Mouse (Mus musculus) heart, embryonic 10.5 days (tissue): Measurements from ENCODE around the gene Zfp715. TPM values are rescaled to one million over a fixed set of nuclear protein-coding genes. Genes with fewer than 3 reads are reported as not detected.
"Not testable (repeated sequence)": the region's sequence is repeated elsewhere in the genome, so short reads cannot be mapped to it uniquely, and the experiment has no call there.

ENCODE experiments used
- DNase-seq: peaks from one replicate; pipeline ENCODE4 v3.0.0-alpha.2; 2017; ENCODE audit warnings: low spot score
- H3K27ac ChIP-seq: fragments of 300-500 bp; sonication (generic); 2 replicates; pipeline ENCODE4 v1.5.1; 2016; ENCODE audit warnings: mild to moderate bottlenecking
- H3K27me3 ChIP-seq: fragments of 300-500 bp; sonication (generic); 2 replicates; pipeline ENCODE4 v1.6.1; 2016; ENCODE audit warnings: mild to moderate bottlenecking; ENCODE audit not compliant: poor library complexity, insufficient read depth, severe bottlenecking
- H3K36me3 ChIP-seq: fragments of 300-500 bp; sonication (generic); 2 replicates; pipeline ENCODE4 v1.6.1; 2016; ENCODE audit warnings: mild to moderate bottlenecking, moderate library complexity
- H3K4me1 ChIP-seq: fragments of 300-500 bp; sonication (generic); 2 replicates; pipeline ENCODE4 v1.6.1; 2016; ENCODE audit warnings: mild to moderate bottlenecking
- H3K4me3 ChIP-seq: fragments of 300-500 bp; sonication (generic); 2 replicates; pipeline ENCODE4 v1.5.1; 2016; ENCODE audit warnings: mild to moderate bottlenecking, moderate library complexity
- H3K9me3 ChIP-seq: fragments of 300-500 bp; sonication (generic); 2 replicates; pipeline ENCODE4 v1.6.1; 2016; ENCODE audit warnings: mild to moderate bottlenecking, moderate library complexity
- WGBS: fragments of 180-500 bp; shearing (Covaris S2); methylation state at CpG from one replicate; pipeline ENCODE4 v1.1.7; 2016; 5-methylcytosine and 5-hydroxymethylcytosine counted together
- polyA plus RNA-seq: library from polyadenylated mRNA; unstranded; fragments of >200 nt; fragmentation: Nextera tagmentation; extraction: Ambion mirVana; gene quantifications from 2 replicates; pipeline ENCODE4 v1.2.1, GENCODE M21; 2016

Zfp715 gene
- polyA plus RNA-seq = 9.1 and 9.5 TPM in 2 replicates

GRCm38 (mm10) chr7:43313013-43313428, at the start of gene Zfp715:
Zfp715 (minus strand) TSS chr7:43313294.
- Histone ChIP-seq H3K9me3 (no peaks in the 10 kb centered on the region), H3K27ac (peak within 1 kb of the TSS; percentile 90), H3K4me1 (peaks cover 15% of the 10 kb centered on the region), H3K4me3 (peak within 1 kb of the TSS; percentile 90), H3K36me3 (peaks cover 22% of the 10 kb centered on the region), H3K27me3 (no peaks in the 10 kb centered on the region)
- under 1% methylated on average over 33 of the region's 33 CpGs for WGBS
- DNase-seq = peak; percentile 96

GRCm38 (mm10) chr7:43362021-43362420, 48.9 kb upstream of the Zfp715 start:
- no peaks in the 10 kb centered on the region for H3K9me3 ChIP-seq
- no peaks in the 10 kb centered on the region for H3K36me3 ChIP-seq
- no peak overlapping the region for H3K27ac ChIP-seq
- no peaks in the 10 kb centered on the region for H3K27me3 ChIP-seq
- no peaks in the 10 kb centered on the region for H3K4me1 ChIP-seq
- 71% methylated on average over 4 of the region's 4 CpGs for WGBS
- DNase-seq = no peak
- H3K4me3 ChIP-seq = no peak overlapping the region

DNA sequence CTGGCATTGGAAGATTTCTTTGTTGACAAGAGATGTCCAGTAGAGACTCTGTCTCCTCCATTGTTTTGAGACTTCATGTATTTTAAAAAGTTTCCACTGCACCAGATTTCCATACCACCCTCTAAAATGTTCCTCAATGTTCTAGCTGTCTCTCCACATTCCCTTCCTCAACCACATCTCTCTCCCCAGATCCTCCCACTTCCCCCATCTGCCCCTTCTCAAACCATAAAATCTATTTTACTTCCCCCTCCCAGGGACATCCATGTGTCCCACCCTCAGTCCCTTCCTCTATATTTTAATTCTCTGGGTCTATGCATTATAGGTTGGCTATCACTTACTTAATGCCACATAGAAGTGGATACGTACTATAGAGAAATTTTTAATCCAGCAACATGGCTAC, 48.3 kb upstream of the Zfp715 start:
- Histone ChIP-seq H3K27ac (no peak overlapping the region), H3K4me3 (no peak overlapping the region), H3K4me1 (no peaks in the 10 kb centered on the region), H3K36me3 (no peaks in the 10 kb centered on the region), H3K27me3 (no peaks in the 10 kb centered on the region), H3K9me3 (no peaks in the 10 kb centered on the region)
- 71% methylated on average over 1 of the region's 1 CpGs for WGBS
- no peak for DNase-seq

GRCm38 (mm10) chr7:43358556-43358955, 45.5 kb upstream of the Zfp715 start:
- no peaks in the 10 kb centered on the region for H3K36me3 ChIP-seq
- H3K4me3 ChIP-seq = no peak overlapping the region
- H3K27me3 ChIP-seq = no peaks in the 10 kb centered on the region
- WGBS = 84% methylated on average over 3 of the region's 3 CpGs
- H3K4me1 ChIP-seq = peaks cover 7% of the 10 kb centered on the region; the same call in 1 of the 2 replicates
- no peak overlapping the region for H3K27ac ChIP-seq
- H3K9me3 ChIP-seq = no peaks in the 10 kb centered on the region
- no peak for DNase-seq

DNA sequence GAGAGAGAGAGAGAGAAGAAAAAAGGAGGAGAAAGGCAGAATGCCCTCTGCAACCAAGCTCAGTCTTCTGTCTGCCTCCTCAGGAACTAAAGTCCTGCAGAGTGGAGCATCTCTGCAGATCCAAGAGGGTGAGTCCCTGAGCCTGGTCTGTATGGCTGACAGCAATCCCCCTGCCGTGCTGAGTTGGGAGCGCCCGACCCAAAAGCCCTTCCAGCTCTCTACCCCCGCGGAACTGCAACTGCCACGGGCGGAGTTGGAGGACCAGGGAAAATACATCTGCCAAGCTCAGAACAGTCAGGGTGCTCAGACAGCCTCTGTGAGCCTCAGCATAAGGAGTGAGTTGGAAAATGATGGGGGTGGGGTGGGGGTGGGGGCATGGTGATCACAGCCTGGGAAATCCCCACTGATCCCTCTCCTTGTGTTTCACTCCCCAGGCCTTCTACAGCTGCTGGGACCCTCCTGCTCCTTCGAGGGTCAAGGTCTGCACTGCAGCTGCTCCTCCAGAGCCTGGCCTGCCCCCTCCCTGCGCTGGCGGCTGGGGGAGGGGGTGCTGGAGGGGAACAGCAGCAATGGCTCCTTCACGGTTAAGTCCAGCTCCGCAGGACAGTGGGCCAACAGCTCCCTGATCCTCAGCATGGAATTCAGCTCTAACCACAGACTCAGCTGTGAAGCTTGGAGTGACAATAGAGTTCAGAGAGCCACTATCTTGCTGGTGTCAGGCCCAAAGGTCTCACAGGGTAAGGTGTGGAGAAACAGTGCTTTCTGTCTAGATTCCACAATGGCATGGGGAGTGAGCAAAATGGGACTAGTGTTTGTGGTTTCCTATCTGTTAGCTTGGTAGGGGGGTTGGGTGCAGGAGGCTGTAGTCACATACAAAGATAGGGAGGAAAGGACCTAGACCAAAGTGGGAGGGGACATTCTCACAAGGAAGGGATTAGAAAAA, 42.1 kb upstream of the Zfp715 start:
- peak; percentile 67 for DNase-seq
- H3K9me3 ChIP-seq = no peaks in the 10 kb centered on the region
- H3K27me3 ChIP-seq = no peaks in the 10 kb centered on the region
- H3K27ac ChIP-seq = no peak overlapping the region
- peak overlapping the region; percentile 29; the same call in 1 of the 2 replicates for H3K4me3 ChIP-seq
- peaks cover 7% of the 10 kb centered on the region; the same call in 1 of the 2 replicates for H3K4me1 ChIP-seq
- 7% methylated on average over 12 of the region's 12 CpGs for WGBS
- no peaks in the 10 kb centered on the region for H3K36me3 ChIP-seq

DNA sequence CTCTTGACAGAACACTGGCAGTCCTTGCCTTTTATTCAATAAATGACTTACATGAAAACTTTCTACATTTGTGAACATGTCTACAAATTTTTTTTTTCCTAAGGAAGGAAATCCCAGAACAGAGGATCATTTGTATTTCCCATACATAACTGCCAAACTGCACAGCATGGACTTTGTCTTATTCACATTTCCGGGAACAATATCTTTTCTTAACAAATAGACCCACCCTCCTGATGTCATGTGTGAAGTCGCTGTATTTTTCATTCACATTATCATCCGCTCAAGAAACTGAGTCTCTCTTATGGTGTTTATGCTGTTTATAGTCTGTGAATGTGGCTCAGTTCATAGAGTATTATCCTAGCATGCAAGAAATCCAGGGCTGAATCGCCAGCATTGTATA, 40.7 kb upstream of the Zfp715 start:
- Histone ChIP-seq H3K9me3 (no peaks in the 10 kb centered on the region), H3K27me3 (no peaks in the 10 kb centered on the region), H3K4me3 (no peak overlapping the region), H3K27ac (no peak overlapping the region), H3K4me1 (peaks cover 7% of the 10 kb centered on the region; the same call in 1 of the 2 replicates), H3K36me3 (no peaks in the 10 kb centered on the region)
- WGBS = 81% methylated on average over 4 of the region's 4 CpGs
- no peak for DNase-seq

DNA sequence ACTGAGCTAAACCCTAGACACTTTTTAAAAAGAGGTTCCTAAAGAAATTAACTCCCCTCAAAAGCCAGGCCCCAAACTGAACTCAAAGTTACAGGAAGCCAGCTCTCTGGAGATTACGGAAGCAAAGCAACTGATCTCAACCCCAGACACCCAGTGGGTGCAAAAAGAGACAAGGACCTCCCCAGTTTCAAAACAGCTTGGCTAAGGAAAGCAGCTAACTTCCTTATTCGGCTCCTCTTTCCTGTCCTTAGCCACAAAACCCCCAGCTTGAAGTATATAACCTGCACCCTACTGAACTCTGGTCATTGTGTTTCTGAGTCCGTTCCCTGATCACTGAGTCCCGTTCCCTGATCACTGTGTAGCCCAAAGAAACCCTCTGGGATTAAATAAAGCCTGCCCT, 40.0 kb upstream of the Zfp715 start:
- DNase-seq = no peak
- H3K9me3 ChIP-seq = no peaks in the 10 kb centered on the region
- peaks cover 7% of the 10 kb centered on the region; the same call in 1 of the 2 replicates for H3K4me1 ChIP-seq
- no peak overlapping the region for H3K4me3 ChIP-seq
- no peaks in the 10 kb centered on the region for H3K27me3 ChIP-seq
- no peaks in the 10 kb centered on the region for H3K36me3 ChIP-seq
- H3K27ac ChIP-seq = no peak overlapping the region
- 58% methylated on average over 4 of the region's 4 CpGs for WGBS

- peaks cover 7% of the 10 kb centered on the region; the same call in 1 of the 2 replicates for H3K4me1 ChIP-seq
- H3K4me3 ChIP-seq = no peak within 1 kb of the TSS
- 61% methylated on average over 3 of the region's 3 CpGs for WGBS
- DNase-seq = no peak
- H3K36me3 ChIP-seq = no peaks in the 10 kb centered on the region
- no peaks in the 10 kb centered on the region for H3K27me3 ChIP-seq
- no peaks in the 10 kb centered on the region for H3K9me3 ChIP-seq
- H3K27ac ChIP-seq = no peak within 1 kb of the TSS
Measured at GRCm38 (mm10) chr7:43351154-43351553, 38.1 kb upstream of the Zfp715 start, which contains the start of gene Siglecf. Siglecf (plus strand) TSS chr7:43351341.

DNA sequence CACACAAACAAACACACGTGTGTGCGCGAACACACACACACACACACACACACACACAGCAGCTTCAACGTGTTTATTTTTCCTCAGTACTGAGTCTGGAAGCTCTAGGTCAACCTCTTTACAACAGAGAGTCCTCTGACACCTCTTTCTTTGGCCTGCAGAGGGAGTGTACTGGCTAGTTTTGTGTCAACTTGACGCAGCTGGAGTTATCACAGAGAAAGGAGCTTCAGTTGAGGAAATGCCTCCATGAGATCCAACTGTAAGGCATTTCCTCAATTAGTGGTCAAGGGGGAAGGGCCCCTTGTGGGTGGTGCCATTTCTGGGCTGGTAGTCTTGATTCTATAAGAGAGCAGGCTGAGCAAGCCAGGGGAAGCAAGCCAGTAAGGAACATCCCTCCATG, 36.5 kb upstream of the Zfp715 start:
- 65% methylated on average over 5 of the region's 5 CpGs for WGBS

DNA sequence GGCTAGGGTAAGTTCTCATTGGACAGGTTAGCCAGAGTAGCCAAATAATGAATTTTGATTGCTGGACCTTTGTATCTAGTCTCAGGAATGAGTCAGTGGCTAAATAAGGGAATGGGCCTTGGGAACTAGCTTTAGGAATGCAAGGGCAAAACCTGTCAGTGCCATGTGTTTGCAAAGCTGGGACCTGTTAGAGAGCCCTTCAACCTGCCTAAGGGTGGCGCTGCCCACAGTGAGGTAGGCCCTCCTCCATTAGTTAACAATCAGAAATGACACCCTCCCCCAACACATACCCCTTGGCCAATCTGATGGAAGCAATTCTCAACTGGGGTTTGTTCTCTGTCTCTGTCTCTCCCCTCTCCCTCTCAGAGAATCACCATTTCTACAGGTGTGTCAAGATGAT, 33.5 kb upstream of the Zfp715 start:
- H3K36me3 ChIP-seq = no peaks in the 10 kb centered on the region
- no peak for DNase-seq
- H3K4me1 ChIP-seq = no peaks in the 10 kb centered on the region
- 68% methylated on average over 1 of the region's 1 CpGs for WGBS
- H3K27me3 ChIP-seq = no peaks in the 10 kb centered on the region
- no peak overlapping the region for H3K27ac ChIP-seq
- H3K4me3 ChIP-seq = no peak overlapping the region
- H3K9me3 ChIP-seq = no peaks in the 10 kb centered on the region

More for the DNA sequence above, 36.5 kb upstream of the Zfp715 start:
- H3K9me3 ChIP-seq, H3K27me3 ChIP-seq, DNase-seq, H3K4me1 ChIP-seq, H3K4me3 ChIP-seq, H3K36me3 ChIP-seq, H3K27ac ChIP-seq: not testable (repeated sequence)

GRCm38 (mm10) chr7:43346148-43346547, 33.1 kb upstream of the Zfp715 start:
- DNase-seq = no peak
- Histone ChIP-seq H3K4me3 (no peak overlapping the region), H3K27me3 (no peaks in the 10 kb centered on the region), H3K27ac (no peak overlapping the region), H3K36me3 (no peaks in the 10 kb centered on the region), H3K4me1 (no peaks in the 10 kb centered on the region), H3K9me3 (no peaks in the 10 kb centered on the region)
- 66% methylated on average over 4 of the region's 4 CpGs for WGBS

GRCm38 (mm10) chr7:43344491-43344890, 31.4 kb upstream of the Zfp715 start:
- H3K27me3 ChIP-seq = no peaks in the 10 kb centered on the region
- no peak overlapping the region for H3K4me3 ChIP-seq
- 77% methylated on average over 4 of the region's 4 CpGs for WGBS
- no peaks in the 10 kb centered on the region for H3K4me1 ChIP-seq
- no peaks in the 10 kb centered on the region for H3K36me3 ChIP-seq
- H3K27ac ChIP-seq = no peak overlapping the region
- H3K9me3 ChIP-seq = no peaks in the 10 kb centered on the region
- peak; percentile 62 for DNase-seq

GRCm38 (mm10) chr7:43344020-43344419, 30.9 kb upstream of the Zfp715 start:
- no peaks in the 10 kb centered on the region for H3K36me3 ChIP-seq
- 63% methylated on average over 2 of the region's 2 CpGs for WGBS
- no peak overlapping the region for H3K4me3 ChIP-seq
- no peaks in the 10 kb centered on the region for H3K4me1 ChIP-seq
- H3K27me3 ChIP-seq = no peaks in the 10 kb centered on the region
- no peak overlapping the region for H3K27ac ChIP-seq
- no peaks in the 10 kb centered on the region for H3K9me3 ChIP-seq
- peak; percentile 14 for DNase-seq
